Mouse (Mus musculus): ENCODE measurements around the gene Lhfpl5. TPM values are rescaled to one million over a fixed set of nuclear protein-coding genes. Genes with fewer than 3 reads are reported as not detected.

Lhfpl5 gene
- polyA plus RNA-seq, 1 experiment from 2014 or later: 0.34 TPM

DNA sequence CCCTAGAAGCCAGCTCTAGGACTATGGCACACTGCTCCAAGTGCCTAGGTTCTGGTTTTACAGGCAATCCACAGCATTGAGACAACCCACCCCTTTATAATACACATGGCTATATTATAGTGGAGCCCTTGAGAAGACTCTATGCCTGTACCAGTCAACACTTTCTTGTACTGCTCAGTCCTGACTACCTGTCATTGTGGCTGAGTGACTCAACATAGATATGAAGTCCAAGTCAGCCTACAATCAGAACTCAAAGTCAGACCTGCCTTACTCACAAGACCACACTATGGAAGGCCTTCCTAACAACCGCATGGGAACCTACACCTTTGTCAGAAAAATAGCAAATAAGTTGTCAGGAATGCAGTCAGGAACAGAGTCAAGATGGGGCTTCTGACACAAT is 43.3 kb downstream of the Lhfpl5 start:
- DNase-seq (ENCODE audit: low spot score) (no peak), ATAC-seq (replicated peaks; ENCODE audit: insufficient number of reproducible peaks, low FRiP score, low TSS enrichment, low read depth) (no peak)
- no peaks in the 10 kb centered on the region for H3K27me3 ChIP-seq (ENCODE audit: control insufficient read depth, insufficient read depth, low read length)
- H3K27ac ChIP-seq (replicated peaks; ENCODE audit: low read depth, low read length): no peak overlapping the region
- H3K9me3 ChIP-seq (replicated peaks; ENCODE audit: control insufficient read depth, low read length): no peaks in the 10 kb centered on the region
- no peaks in the 10 kb centered on the region; the same call in 1 of the 2 replicates for H3K4me1 ChIP-seq (ENCODE audit: control insufficient read depth, insufficient read depth, low read length)
- WGBS: 92% methylated on average over 1 of the region's 1 CpGs
- no peaks in the 10 kb centered on the region; the same call in 1 of the 2 replicates for H3K36me3 ChIP-seq (replicated peaks; ENCODE audit: control insufficient read depth, insufficient read depth, low read depth, low read length)
- H3K9ac ChIP-seq (replicated peaks; ENCODE audit: low read length): no peak overlapping the region
- no peak overlapping the region for H3K4me2 ChIP-seq (ENCODE audit: low read depth, low read length)
- H3K4me3 ChIP-seq (ENCODE audit: low read depth, low read length): no peak overlapping the region

DNA sequence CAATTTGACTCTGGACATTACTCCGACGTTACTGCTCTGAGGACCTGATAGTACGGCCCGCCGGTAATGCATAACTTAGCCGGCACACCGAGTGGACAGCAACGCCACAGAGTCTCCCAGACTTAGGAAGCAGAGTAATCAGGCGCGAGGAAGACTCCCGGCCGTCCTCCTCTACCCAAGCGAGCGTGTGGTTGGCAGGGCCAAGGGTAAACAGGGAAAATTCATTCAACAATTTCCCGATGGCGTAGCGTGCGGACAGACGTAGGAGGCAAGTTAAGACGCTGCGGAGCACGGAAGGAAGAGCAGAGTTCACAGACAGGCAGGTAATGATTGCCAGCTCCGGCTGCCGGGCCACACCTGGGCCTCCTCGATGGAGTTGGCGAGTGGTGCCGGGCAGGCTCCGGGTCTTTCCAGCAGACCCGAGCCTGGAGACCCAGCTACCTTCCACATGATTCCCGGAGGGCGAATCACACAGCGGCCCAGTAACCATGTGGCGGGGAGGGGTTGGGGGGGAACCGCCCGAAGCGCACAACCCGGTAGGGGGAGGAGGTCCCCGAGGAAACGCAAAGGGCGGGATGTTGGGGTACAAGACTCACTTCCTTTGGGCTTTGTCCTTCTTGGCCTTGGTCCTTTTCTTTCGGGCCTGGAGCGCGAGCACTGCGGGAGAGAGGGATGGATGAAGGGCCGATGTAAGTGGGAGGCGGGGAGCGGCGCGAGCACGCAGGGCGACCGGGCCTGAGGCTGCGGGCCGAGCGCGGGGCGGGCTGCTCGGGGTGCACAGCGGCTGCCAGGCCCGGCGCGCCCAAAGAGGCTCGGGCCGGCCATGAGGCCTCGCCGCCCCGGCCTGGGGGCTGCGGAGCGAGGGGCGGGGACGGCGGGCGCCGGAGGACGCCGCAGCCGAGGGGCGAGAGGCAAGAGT is 46.2 kb downstream of the Lhfpl5 start:
- Histone ChIP-seq H3K4me2 (ENCODE audit: low read depth, low read length) (peak overlapping the region; percentile 87), H3K4me3 (ENCODE audit: low read depth, low read length) (peak overlapping the region; percentile 98), H3K4me1 (ENCODE audit: control insufficient read depth, insufficient read depth, low read length) (no peaks in the 10 kb centered on the region; the same call in 1 of the 2 replicates), H3K36me3 (replicated peaks; ENCODE audit: control insufficient read depth, insufficient read depth, low read depth, low read length) (no peaks in the 10 kb centered on the region), H3K9ac (replicated peaks; ENCODE audit: low read length) (peak overlapping the region; percentile 98), H3K27ac (replicated peaks; ENCODE audit: low read depth, low read length) (peak overlapping the region; percentile 87), H3K9me3 (replicated peaks; ENCODE audit: control insufficient read depth, low read length) (no peaks in the 10 kb centered on the region), H3K27me3 (ENCODE audit: control insufficient read depth, insufficient read depth, low read length) (no peaks in the 10 kb centered on the region)
- ATAC-seq (replicated peaks; ENCODE audit: insufficient number of reproducible peaks, low FRiP score, low TSS enrichment, low read depth): peak; percentile 84
- DNase-seq (ENCODE audit: low spot score): peak; percentile 75
- under 1% methylated on average over 70 of the region's 78 CpGs for WGBS

DNA sequence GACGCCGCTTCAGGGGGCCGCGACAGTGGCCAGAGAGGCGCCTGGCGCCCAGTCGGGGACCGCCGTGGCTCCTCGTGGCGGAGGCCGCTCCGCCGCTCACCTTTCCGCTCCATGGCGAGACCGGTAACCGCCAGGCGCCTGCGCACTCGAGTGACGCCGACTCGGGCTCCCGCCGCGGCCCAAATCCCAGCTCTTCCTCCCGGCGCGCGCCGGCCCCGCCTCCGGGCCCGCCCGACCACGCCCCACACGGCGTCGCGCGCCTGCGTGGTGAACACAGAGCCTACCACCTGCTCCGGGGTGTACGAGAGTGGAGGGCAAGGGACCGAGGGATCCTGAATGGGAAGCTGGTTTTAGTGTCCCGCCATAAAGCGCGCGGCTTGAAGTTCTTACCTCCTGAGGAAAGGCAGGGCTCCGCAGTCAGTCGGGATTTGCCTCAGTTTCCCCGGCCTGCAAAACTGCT is 46.9 kb downstream of the Lhfpl5 start, which contains the start of gene Srpk1:
Gene Srpk1 (minus strand): TSS at position 410 of the 460 bp plus-strand sequence.
- DNase-seq (ENCODE audit: low spot score): peak; percentile 95
- no peaks in the 10 kb centered on the region for H3K9me3 ChIP-seq (replicated peaks; ENCODE audit: control insufficient read depth, low read length)
- H3K36me3 ChIP-seq (replicated peaks; ENCODE audit: control insufficient read depth, insufficient read depth, low read depth, low read length): no peaks in the 10 kb centered on the region
- ATAC-seq (replicated peaks; ENCODE audit: insufficient number of reproducible peaks, low FRiP score, low TSS enrichment, low read depth): peak; percentile 92
- H3K9ac ChIP-seq (replicated peaks; ENCODE audit: low read length): peak within 1 kb of the TSS; percentile 98
- no peaks in the 10 kb centered on the region; the same call in 1 of the 2 replicates for H3K4me1 ChIP-seq (ENCODE audit: control insufficient read depth, insufficient read depth, low read length)
- 0% methylated on average over 38 of the region's 53 CpGs for WGBS
- H3K27me3 ChIP-seq (ENCODE audit: control insufficient read depth, insufficient read depth, low read length): no peaks in the 10 kb centered on the region
- peak within 1 kb of the TSS; percentile 98 for H3K4me3 ChIP-seq (ENCODE audit: low read depth, low read length)
- peak within 1 kb of the TSS; percentile 87 for H3K27ac ChIP-seq (replicated peaks; ENCODE audit: low read depth, low read length)
- H3K4me2 ChIP-seq (ENCODE audit: low read depth, low read length): peak within 1 kb of the TSS; percentile 87

DNA sequence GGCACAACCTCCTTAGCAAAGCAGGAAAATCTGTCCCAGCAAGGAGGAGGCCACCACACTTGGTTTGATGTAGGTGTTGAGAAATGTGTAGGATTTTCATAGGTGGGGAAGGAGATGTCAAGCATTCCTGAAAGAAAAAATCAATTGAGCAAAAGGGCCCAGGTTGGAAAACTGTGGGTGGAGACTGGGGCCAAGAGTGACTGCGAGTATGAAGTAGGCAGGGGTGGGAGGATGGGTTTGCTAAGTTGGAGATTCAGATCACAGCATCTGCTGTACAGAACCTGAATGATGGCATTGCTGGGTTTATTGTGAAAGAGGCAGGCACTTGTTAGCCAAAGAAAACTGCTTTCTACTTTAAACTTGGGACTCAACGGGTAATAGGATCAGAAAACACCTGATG is 49.4 kb downstream of the Lhfpl5 start:
- no peak overlapping the region for H3K4me3 ChIP-seq (ENCODE audit: low read depth, low read length)
- no peaks in the 10 kb centered on the region for H3K9me3 ChIP-seq (replicated peaks; ENCODE audit: control insufficient read depth, low read length)
- H3K36me3 ChIP-seq (replicated peaks; ENCODE audit: control insufficient read depth, insufficient read depth, low read depth, low read length): no peaks in the 10 kb centered on the region
- H3K27ac ChIP-seq (replicated peaks; ENCODE audit: low read depth, low read length): no peak overlapping the region
- no peaks in the 10 kb centered on the region for H3K27me3 ChIP-seq (ENCODE audit: control insufficient read depth, insufficient read depth, low read length)
- ATAC-seq (replicated peaks; ENCODE audit: insufficient number of reproducible peaks, low FRiP score, low TSS enrichment, low read depth) (no peak), DNase-seq (ENCODE audit: low spot score) (no peak)
- no peak overlapping the region for H3K9ac ChIP-seq (replicated peaks; ENCODE audit: low read length)
- H3K4me2 ChIP-seq (ENCODE audit: low read depth, low read length): no peak overlapping the region
- WGBS: 82% methylated on average over 2 of the region's 2 CpGs
- no peaks in the 10 kb centered on the region; the same call in 1 of the 2 replicates for H3K4me1 ChIP-seq (ENCODE audit: control insufficient read depth, insufficient read depth, low read length)

- 91% methylated on average over 15 of the region's 15 CpGs for WGBS
- no peak overlapping the region for H3K9ac ChIP-seq (replicated peaks; ENCODE audit: low read length)
- H3K27me3 ChIP-seq (ENCODE audit: control insufficient read depth, insufficient read depth, low read length): no peaks in the 10 kb centered on the region
- ATAC-seq (replicated peaks; ENCODE audit: insufficient number of reproducible peaks, low FRiP score, low TSS enrichment, low read depth): no peak
- no peaks in the 10 kb centered on the region for H3K9me3 ChIP-seq (replicated peaks; ENCODE audit: control insufficient read depth, low read length)
- H3K4me3 ChIP-seq (ENCODE audit: low read depth, low read length): no peak overlapping the region
- H3K4me2 ChIP-seq (ENCODE audit: low read depth, low read length): no peak overlapping the region
- no peaks in the 10 kb centered on the region; the same call in 1 of the 2 replicates for H3K4me1 ChIP-seq (ENCODE audit: control insufficient read depth, insufficient read depth, low read length)
- no peak for DNase-seq (ENCODE audit: low spot score)
- no peaks in the 10 kb centered on the region for H3K36me3 ChIP-seq (replicated peaks; ENCODE audit: control insufficient read depth, insufficient read depth, low read depth, low read length)
- no peak overlapping the region for H3K27ac ChIP-seq (replicated peaks; ENCODE audit: low read depth, low read length)
Measured at GRCm38 (mm10) chr17:28625327-28625726, 49.9 kb downstream of the Lhfpl5 start.

DNA sequence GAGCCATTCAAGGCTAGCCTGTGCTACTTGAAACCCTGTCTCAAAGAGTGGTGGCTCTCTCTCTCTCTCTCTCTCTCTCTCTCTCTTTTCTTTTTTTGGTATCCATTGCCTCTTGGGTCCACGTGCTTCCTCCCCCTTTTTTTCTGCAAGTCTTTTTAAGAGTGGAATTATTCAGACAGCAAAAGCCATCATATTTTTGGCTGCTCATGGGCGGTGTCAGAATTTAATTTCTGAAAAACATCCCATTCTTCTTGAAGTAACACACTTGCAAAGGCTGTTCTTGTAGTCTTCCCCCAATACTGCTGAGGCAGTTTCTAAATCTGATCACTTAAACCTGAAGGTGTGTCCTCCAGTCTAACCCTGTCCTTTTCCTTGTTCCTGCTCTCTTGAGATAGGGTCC is 51.5 kb downstream of the Lhfpl5 start:
- Histone ChIP-seq H3K4me3 (ENCODE audit: low read depth, low read length) (no peak overlapping the region), H3K4me2 (ENCODE audit: low read depth, low read length) (no peak overlapping the region), H3K27me3 (ENCODE audit: control insufficient read depth, insufficient read depth, low read length) (no peaks in the 10 kb centered on the region), H3K4me1 (ENCODE audit: control insufficient read depth, insufficient read depth, low read length) (no peaks in the 10 kb centered on the region), H3K9ac (replicated peaks; ENCODE audit: low read length) (no peak overlapping the region), H3K9me3 (replicated peaks; ENCODE audit: control insufficient read depth, low read length) (no peaks in the 10 kb centered on the region), H3K36me3 (replicated peaks; ENCODE audit: control insufficient read depth, insufficient read depth, low read depth, low read length) (no peaks in the 10 kb centered on the region), H3K27ac (replicated peaks; ENCODE audit: low read depth, low read length) (no peak overlapping the region)
- DNase-seq (ENCODE audit: low spot score) (no peak), ATAC-seq (replicated peaks; ENCODE audit: insufficient number of reproducible peaks, low FRiP score, low TSS enrichment, low read depth) (no peak)
- WGBS: 82% methylated on average over 2 of the region's 2 CpGs

DNA sequence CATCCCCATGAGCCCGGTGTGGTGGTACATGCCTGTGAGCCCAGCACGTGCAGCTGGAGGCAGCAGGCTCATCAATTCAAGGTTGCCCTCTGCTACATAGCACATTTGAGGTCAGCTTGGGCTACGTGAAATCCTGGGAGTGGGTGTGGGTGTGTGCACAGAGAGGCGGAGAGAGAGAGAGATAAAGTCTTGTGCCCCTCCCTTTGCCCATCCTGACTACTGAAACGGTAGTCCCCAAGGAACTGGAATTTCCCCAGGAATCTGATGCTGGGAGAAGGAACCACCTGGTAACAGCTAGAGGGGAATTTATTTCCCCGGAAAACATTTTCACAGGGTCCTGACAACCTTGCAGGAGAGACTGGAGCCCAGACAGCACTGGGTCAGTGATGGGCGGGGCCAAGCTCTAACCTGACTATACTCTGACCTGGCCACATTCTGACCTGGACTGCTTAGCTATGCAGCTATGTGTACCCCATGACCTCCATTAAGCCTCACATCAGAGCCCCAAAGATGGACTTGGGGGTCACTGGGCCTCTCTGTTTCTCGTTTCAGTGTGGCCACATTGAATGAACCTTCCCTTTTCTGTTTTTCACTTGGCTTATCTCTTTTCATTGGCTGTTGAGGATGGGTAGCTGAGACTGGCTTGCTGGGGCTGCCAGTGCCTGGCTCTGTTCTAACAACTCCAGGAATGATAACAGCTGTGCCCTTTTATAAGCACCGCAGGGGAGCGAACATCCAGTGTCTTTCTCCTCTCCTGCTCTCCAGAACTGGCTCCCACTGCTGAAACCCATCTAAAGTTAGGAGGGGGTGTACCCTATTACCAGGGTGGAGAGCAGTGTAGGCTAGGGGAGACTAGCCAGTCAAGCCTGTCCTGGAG is 53.0 kb downstream of the Lhfpl5 start:
- H3K9ac ChIP-seq (replicated peaks; ENCODE audit: low read length): no peak overlapping the region
- no peak overlapping the region for H3K27ac ChIP-seq (replicated peaks; ENCODE audit: low read depth, low read length)
- DNase-seq (ENCODE audit: low spot score) (no peak), ATAC-seq (replicated peaks; ENCODE audit: insufficient number of reproducible peaks, low FRiP score, low TSS enrichment, low read depth) (no peak)
- WGBS: 60% methylated on average over 10 of the region's 10 CpGs
- H3K27me3 ChIP-seq (ENCODE audit: control insufficient read depth, insufficient read depth, low read length): no peaks in the 10 kb centered on the region
- no peaks in the 10 kb centered on the region for H3K9me3 ChIP-seq (replicated peaks; ENCODE audit: control insufficient read depth, low read length)
- no peaks in the 10 kb centered on the region for H3K4me1 ChIP-seq (ENCODE audit: control insufficient read depth, insufficient read depth, low read length)
- no peaks in the 10 kb centered on the region for H3K36me3 ChIP-seq (replicated peaks; ENCODE audit: control insufficient read depth, insufficient read depth, low read depth, low read length)
- no peak overlapping the region for H3K4me2 ChIP-seq (ENCODE audit: low read depth, low read length)
- no peak overlapping the region for H3K4me3 ChIP-seq (ENCODE audit: low read depth, low read length)
